Mouse (Mus musculus) lung, adult 2 months (tissue): ENCODE measurements around the gene Pde10a.

Experiments used
- CTCF ChIP-seq: fragments of 200-500 bp; IDR thresholded peaks from 2 replicates; pipeline ENCODE4 v1.5.1; 2011; ENCODE audit warnings: mild to moderate bottlenecking, low read length, control low read depth; ENCODE audit not compliant: insufficient read depth
- POLR2A ChIP-seq: fragments of 200-500 bp; IDR thresholded peaks from 2 replicates; pipeline ENCODE4 v1.6.1; 2011; ENCODE audit warnings: low read depth, mild to moderate bottlenecking, control low read depth, low read length, borderline replicate concordance; ENCODE audit errors: extremely low read depth

- TF ChIP-seq CTCF (no peak), POLR2A (no peak)
These were observed 507.3 kb downstream of the Pde10a start for GRCm38 (mm10) chr17:9032362-9033044.
